Mouse (Mus musculus) forebrain, embryonic 11.5 days (tissue): Measurements from ENCODE around the gene Clic6. TPM values are rescaled to one million over a fixed set of nuclear protein-coding genes. Genes with fewer than 3 reads are reported as not detected.

ENCODE experiments used
- ATAC-seq: fragments of 200-750 bp; cut with Nextera tagmentation; replicated peaks from 2 replicates; pipeline ENCODE4 v1.8.0; 2017; ENCODE audit warnings: moderate TSS enrichment; ENCODE audit not compliant: low FRiP score
- DNase-seq: peaks from one replicate; pipeline ENCODE4 v3.0.0-alpha.2; 2017; ENCODE audit warnings: low spot score
- H3K27ac ChIP-seq: fragments of 300-500 bp; sonication (generic); 2 replicates; pipeline ENCODE4 v1.5.1; 2014; ENCODE audit warnings: low read depth, low read length
- H3K27me3 ChIP-seq: fragments of 300-500 bp; sonication (generic); 2 replicates; pipeline ENCODE4 v1.6.1; 2014; ENCODE audit warnings: mild to moderate bottlenecking, low read length, mixed read lengths; ENCODE audit not compliant: control insufficient read depth, insufficient read depth
- H3K36me3 ChIP-seq: fragments of 300-500 bp; sonication (generic); 2 replicates; pipeline ENCODE4 v1.6.1; 2014; ENCODE audit warnings: mild to moderate bottlenecking, low read length, moderate library complexity, mixed read lengths; ENCODE audit not compliant: control insufficient read depth, insufficient read depth
- H3K4me1 ChIP-seq: fragments of 300-500 bp; sonication (generic); replicated peaks from 2 replicates; pipeline ENCODE4 v1.6.1; 2014; ENCODE audit warnings: low read length, mixed read lengths; ENCODE audit not compliant: control insufficient read depth, insufficient read depth
- H3K4me2 ChIP-seq: fragments of 300-500 bp; sonication (generic); 2 replicates; pipeline ENCODE4 v1.6.1; 2014; ENCODE audit warnings: low read depth, mild to moderate bottlenecking, low read length, moderate library complexity, mixed read lengths; ENCODE audit not compliant: severe bottlenecking
- H3K4me3 ChIP-seq: fragments of 300-500 bp; sonication (generic); 2 replicates; pipeline ENCODE4 v1.5.1; 2014; ENCODE audit warnings: low read depth, low read length
- H3K9ac ChIP-seq: fragments of 300-500 bp; sonication (generic); 2 replicates; pipeline ENCODE4 v1.6.1; 2014; ENCODE audit warnings: low read length
- H3K9me3 ChIP-seq: fragments of 300-500 bp; sonication (generic); 2 replicates; pipeline ENCODE4 v1.6.1; 2016; ENCODE audit warnings: low read length, mixed read lengths; ENCODE audit not compliant: control insufficient read depth
- WGBS: fragments of 180-500 bp; shearing (Covaris S2); extraction: QIAGEN DNeasy Blood & Tissue Kit; methylation state at CpG from one replicate; pipeline ENCODE4 v1.1.7; 2014; 5-methylcytosine and 5-hydroxymethylcytosine counted together
- polyA plus RNA-seq: library from polyadenylated mRNA; unstranded; fragments of >200 nt; fragmentation: Nextera tagmentation; extraction: Ambion mirVana; gene quantifications from 2 replicates; pipeline ENCODE4 v1.2.1, GENCODE M21; 2014

The Clic6 gene
- polyA plus RNA-seq, 1 experiment from 2014 or later: 3.1 TPM

DNA sequence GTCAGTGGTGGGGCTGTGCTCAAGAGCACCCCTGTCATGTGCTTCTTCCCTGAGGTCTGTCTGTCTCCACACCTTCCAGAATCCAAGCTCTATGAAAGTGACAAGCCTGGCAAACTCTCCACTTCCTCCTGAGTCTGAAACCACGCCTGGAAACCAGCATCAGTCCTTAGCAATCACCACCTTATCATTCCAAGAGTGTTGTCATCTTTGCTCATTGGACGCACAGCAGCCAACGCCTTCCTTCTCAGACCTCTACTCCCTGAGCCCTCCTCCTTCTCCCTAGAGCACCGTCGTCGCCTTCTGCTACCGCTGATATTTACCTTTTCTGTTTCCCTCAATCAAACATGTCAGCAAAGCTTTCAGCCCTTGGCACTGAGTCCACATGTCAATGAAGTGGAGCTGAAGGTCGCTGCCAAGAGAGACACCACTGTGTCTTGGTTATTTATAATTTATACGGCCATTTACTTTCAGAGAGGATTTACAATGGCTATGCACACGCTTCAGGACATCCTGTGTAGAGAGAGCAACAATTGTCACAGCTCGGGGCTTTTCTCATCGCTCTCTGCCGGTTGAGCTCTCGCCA, 21.1 kb upstream of the Clic6 start:
- Histone ChIP-seq H3K9ac (peak overlapping the region; percentile 83; the same call in 1 of the 2 replicates), H3K27ac (no peak overlapping the region), H3K4me2 (peak overlapping the region; percentile 71; the same call in 1 of the 2 replicates), H3K27me3 (no peaks in the 10 kb centered on the region), H3K9me3 (no peaks in the 10 kb centered on the region), H3K4me3 (no peak overlapping the region), H3K4me1 (peaks cover 10% of the 10 kb centered on the region; the same call in 1 of the 2 replicates), H3K36me3 (no peaks in the 10 kb centered on the region)
- ATAC-seq (no peak), DNase-seq (no peak)
- WGBS: 71% methylated on average over 14 of the region's 14 CpGs

DNA sequence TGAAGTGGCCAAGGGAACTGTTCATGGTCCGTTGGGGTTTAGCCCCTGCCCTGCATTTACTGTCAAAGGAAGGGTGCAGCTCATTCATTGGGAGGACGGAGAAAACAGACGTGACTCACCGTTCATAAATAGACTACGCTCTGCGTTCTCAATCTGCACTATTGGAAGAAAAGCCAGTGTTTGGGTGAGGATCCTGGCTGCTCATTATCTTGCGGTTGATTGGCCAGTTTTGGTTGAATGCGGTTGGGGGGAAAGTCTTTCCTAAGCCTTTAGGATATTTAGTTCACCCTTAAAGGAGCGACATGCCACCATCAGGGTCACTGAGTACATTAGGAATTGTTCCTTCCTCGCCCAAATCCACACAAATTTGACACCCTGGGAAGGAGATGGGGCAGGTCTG, 20.3 kb upstream of the Clic6 start:
- Histone ChIP-seq H3K9me3 (no peaks in the 10 kb centered on the region), H3K36me3 (no peaks in the 10 kb centered on the region), H3K27ac (no peak overlapping the region), H3K27me3 (no peaks in the 10 kb centered on the region), H3K9ac (peak overlapping the region; percentile 83), H3K4me1 (peaks cover 10% of the 10 kb centered on the region; the same call in 1 of the 2 replicates), H3K4me3 (peak overlapping the region; percentile 87), H3K4me2 (peak overlapping the region; percentile 71)
- WGBS: 6% methylated on average over 10 of the region's 10 CpGs
- DNase-seq: no peak
- no peak for ATAC-seq

DNA sequence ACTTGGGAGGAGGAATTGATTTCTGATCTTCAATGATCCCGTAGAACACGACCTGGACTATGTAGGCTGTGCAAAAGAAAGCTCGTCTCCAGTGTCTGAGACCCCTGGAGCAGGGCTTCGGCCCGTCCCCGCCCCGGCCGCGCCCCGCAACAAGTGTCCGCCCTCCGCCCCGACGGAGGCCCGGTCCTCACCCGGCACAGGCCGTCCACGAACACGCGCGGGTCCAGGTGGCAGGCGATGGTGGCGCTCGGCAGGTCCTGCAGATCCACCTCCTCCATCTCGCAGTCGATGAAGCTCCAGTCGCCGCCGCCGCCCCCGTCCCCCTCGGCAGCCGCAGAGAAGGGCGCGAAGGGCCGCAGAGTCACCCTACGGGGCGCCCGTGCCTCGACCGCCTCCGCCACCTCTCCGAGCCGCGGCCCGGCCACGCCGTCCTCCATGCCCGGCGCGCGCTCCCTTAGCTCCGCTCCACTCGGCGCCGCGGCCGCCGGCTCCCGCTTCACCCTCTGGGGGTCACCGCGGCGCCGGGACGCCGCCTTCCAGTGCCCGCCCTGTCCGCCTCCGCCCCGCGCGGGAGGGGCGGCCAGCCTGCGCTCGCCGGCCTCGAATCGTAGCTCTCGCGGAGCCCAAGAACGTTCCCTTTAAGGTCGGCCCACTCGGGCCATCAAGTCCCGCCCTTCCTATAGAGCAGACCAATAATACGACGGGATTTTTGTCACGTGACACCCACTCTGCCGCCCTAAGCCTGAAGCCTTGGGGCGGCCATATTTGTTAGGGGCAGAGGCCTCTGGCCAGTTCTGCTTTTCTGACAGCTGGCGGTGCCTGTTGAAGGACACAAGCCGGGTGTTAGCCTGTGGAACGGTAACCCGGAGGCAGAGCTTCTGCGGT, 19.7 kb upstream of the Clic6 start:
- no peaks in the 10 kb centered on the region for H3K36me3 ChIP-seq

GRCm38 (mm10) chr16:92467041-92467440, 18.5 kb upstream of the Clic6 start:
- 74% methylated on average over 5 of the region's 5 CpGs for WGBS
- Histone ChIP-seq H3K4me2 (no peak overlapping the region), H3K9me3 (no peaks in the 10 kb centered on the region), H3K4me1 (peaks cover 8% of the 10 kb centered on the region; the same call in 1 of the 2 replicates), H3K9ac (no peak overlapping the region), H3K36me3 (no peaks in the 10 kb centered on the region), H3K27ac (no peak overlapping the region), H3K27me3 (no peaks in the 10 kb centered on the region), H3K4me3 (no peak overlapping the region)
- DNase-seq (no peak), ATAC-seq (no peak)

More for the DNA sequence above, 19.7 kb upstream of the Clic6 start:
- no peak overlapping the region for H3K27ac ChIP-seq
- ATAC-seq (peak; percentile 99), DNase-seq (peak; percentile 96)
- under 1% methylated on average over 86 of the region's 94 CpGs for WGBS
- H3K9me3 ChIP-seq: no peaks in the 10 kb centered on the region
- no peaks in the 10 kb centered on the region for H3K27me3 ChIP-seq
- H3K4me2 ChIP-seq: peak overlapping the region; percentile 71
- H3K9ac ChIP-seq: peak overlapping the region; percentile 83
- H3K4me1 ChIP-seq: peaks cover 10% of the 10 kb centered on the region; the same call in 1 of the 2 replicates
- H3K4me3 ChIP-seq: peak overlapping the region; percentile 87

- H3K36me3 ChIP-seq: no peaks in the 10 kb centered on the region
- H3K4me3 ChIP-seq: no peak overlapping the region
- H3K9me3 ChIP-seq: no peaks in the 10 kb centered on the region
- no peak for ATAC-seq
- no peak overlapping the region for H3K4me2 ChIP-seq
- H3K27me3 ChIP-seq: no peaks in the 10 kb centered on the region
- no peak overlapping the region for H3K27ac ChIP-seq
- no peak for DNase-seq
- peaks cover 8% of the 10 kb centered on the region; the same call in 1 of the 2 replicates for H3K4me1 ChIP-seq
- no peak overlapping the region for H3K9ac ChIP-seq
- WGBS: 78% methylated on average over 14 of the region's 14 CpGs
Measured at GRCm38 (mm10) chr16:92468459-92468858, 17.1 kb upstream of the Clic6 start.

- ATAC-seq: no peak
- no peak within 1 kb of the TSS for H3K9ac ChIP-seq
Measured at GRCm38 (mm10) chr16:92470706-92471105, 14.8 kb upstream of the Clic6 start, which contains the start of gene Rcan1. TSS of gene Rcan1 (minus strand) at chr16:92470867.

GRCm38 (mm10) chr16:92472898-92473297, 12.6 kb upstream of the Clic6 start:
- H3K36me3 ChIP-seq: no peaks in the 10 kb centered on the region
- no peaks in the 10 kb centered on the region for H3K9me3 ChIP-seq
- 85% methylated on average over 3 of the region's 3 CpGs for WGBS
- DNase-seq (no peak), ATAC-seq (no peak)
- H3K4me1 ChIP-seq: no peaks in the 10 kb centered on the region
- H3K27me3 ChIP-seq: no peaks in the 10 kb centered on the region
- H3K4me3 ChIP-seq: no peak overlapping the region
- H3K27ac ChIP-seq: no peak overlapping the region
- no peak overlapping the region for H3K9ac ChIP-seq
- H3K4me2 ChIP-seq: no peak overlapping the region

More at GRCm38 (mm10) chr16:92470706-92471105, 14.8 kb upstream of the Clic6 start, which contains the start of gene Rcan1:
- no peak for DNase-seq
- no peaks in the 10 kb centered on the region for H3K27me3 ChIP-seq
- 73% methylated on average over 6 of the region's 6 CpGs for WGBS
- no peak within 1 kb of the TSS for H3K4me2 ChIP-seq
- H3K4me3 ChIP-seq: no peak within 1 kb of the TSS
- no peaks in the 10 kb centered on the region for H3K9me3 ChIP-seq
- H3K27ac ChIP-seq: no peak within 1 kb of the TSS
- H3K36me3 ChIP-seq: no peaks in the 10 kb centered on the region
- H3K4me1 ChIP-seq: no peaks in the 10 kb centered on the region

DNA sequence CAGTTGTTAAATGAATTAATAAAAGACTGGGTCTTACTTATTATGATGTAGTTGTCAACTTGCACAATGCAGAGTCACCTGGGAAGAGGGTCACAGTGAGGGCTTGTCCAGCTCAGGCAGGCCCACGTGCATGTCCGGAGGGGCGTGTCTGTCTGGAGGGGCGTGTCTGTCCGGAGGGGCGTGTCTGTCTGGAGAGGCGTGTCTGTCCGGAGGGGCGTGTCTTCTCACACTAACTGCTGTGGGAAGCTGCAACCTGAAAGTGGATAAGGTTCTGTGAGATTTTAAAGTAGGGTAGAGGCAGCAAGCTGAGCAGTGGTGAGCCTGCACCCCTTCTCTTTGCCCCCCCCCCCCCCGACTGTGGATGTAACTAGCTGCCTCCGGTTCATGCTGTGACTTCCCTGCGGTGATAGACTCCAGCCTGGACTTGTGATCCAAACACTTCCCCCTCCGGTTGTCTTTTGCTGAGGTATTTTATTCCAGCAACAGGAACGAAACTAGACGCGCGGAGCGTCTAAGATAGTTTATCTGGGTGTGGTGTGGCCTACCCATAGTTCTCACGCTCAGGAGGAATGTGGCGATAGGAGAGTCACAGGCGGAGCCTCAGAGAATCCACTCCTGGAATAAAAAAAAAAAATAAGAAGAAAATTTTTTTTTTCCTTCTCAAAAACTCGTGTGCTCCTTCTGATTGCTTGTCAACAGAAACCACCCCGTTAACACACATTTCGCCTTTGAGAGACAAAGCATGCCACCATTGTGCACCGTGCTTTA, 10.3 kb upstream of the Clic6 start:
- 61% methylated on average over 25 of the region's 25 CpGs for WGBS
- Histone ChIP-seq H3K4me3 (no peak overlapping the region), H3K36me3 (no peaks in the 10 kb centered on the region), H3K4me1 (peaks cover 2% of the 10 kb centered on the region; the same call in 1 of the 2 replicates), H3K27me3 (no peaks in the 10 kb centered on the region; the same call in 1 of the 2 replicates), H3K4me2 (no peak overlapping the region), H3K27ac (no peak overlapping the region), H3K9ac (no peak overlapping the region), H3K9me3 (no peaks in the 10 kb centered on the region)
- ATAC-seq (0 out of 2 replicates have a peak, but pooled peaks have one; percentile 30), DNase-seq (peak; percentile 72)
